Mouse (Mus musculus): ENCODE results near the gene Pheta2.
"Not testable (repeated sequence)": the region's sequence is repeated elsewhere in the genome, so short reads cannot be mapped to it uniquely, and the experiment has no call there.

The Pheta2 gene

GRCm38 (mm10) chr15:82343368-82344287 is 4.9 kb downstream of the Pheta2 start:
- DNase-seq = no peak

- DNase-seq = no peak
These were observed 6.2 kb downstream of the Pheta2 start for GRCm38 (mm10) chr15:82344971-82345370.

GRCm38 (mm10) chr15:82345820-82346470 is 7.2 kb downstream of the Pheta2 start:
- peak; percentile 97 to 99 for DNase-seq

- no peak for DNase-seq
These were observed 8.0 kb downstream of the Pheta2 start for GRCm38 (mm10) chr15:82346580-82347302.

- no peak for DNase-seq
These were observed 8.5 kb downstream of the Pheta2 start for GRCm38 (mm10) chr15:82347303-82347676.

GRCm38 (mm10) chr15:82347852-82348251 is 9.1 kb downstream of the Pheta2 start:
- DNase-seq = no peak

- DNase-seq = no peak
These were observed 9.7 kb downstream of the Pheta2 start for GRCm38 (mm10) chr15:82348258-82348998.

- no peak for DNase-seq
These were observed 10.2 kb downstream of the Pheta2 start for GRCm38 (mm10) chr15:82348999-82349341.

GRCm38 (mm10) chr15:82350349-82350748 is 11.6 kb downstream of the Pheta2 start:
- no peak for DNase-seq

- no peak for DNase-seq
These were observed 12.7 kb downstream of the Pheta2 start for GRCm38 (mm10) chr15:82351480-82351879.

- no peak for DNase-seq
These were observed 14.5 kb downstream of the Pheta2 start for GRCm38 (mm10) chr15:82353078-82353744.

- no peak for DNase-seq
These were observed 15.0 kb downstream of the Pheta2 start for GRCm38 (mm10) chr15:82353745-82354113.

- DNase-seq = peak; percentile 97 to 98
These were observed 15.6 kb downstream of the Pheta2 start, which contains the start of gene Ndufa6 for GRCm38 (mm10) chr15:82354126-82354945. Gene Ndufa6 (minus strand): TSS chr15:82354322.

- no peak for DNase-seq
These were observed 19.9 kb downstream of the Pheta2 start for GRCm38 (mm10) chr15:82358431-82359260.

- DNase-seq = no peak
These were observed 22.8 kb downstream of the Pheta2 start for GRCm38 (mm10) chr15:82361459-82362018.

- DNase-seq = no peak
These were observed 23.5 kb downstream of the Pheta2 start for GRCm38 (mm10) chr15:82362234-82362633.

- not testable (repeated sequence) for DNase-seq
These were observed 25.1 kb downstream of the Pheta2 start for GRCm38 (mm10) chr15:82363801-82364200.

- DNase-seq = not testable (repeated sequence)
These were observed 25.8 kb downstream of the Pheta2 start for GRCm38 (mm10) chr15:82364561-82364960.

- no peak for DNase-seq
These were observed 29.4 kb downstream of the Pheta2 start for GRCm38 (mm10) chr15:82368146-82368545.

GRCm38 (mm10) chr15:82368851-82369250 is 30.1 kb downstream of the Pheta2 start:
- DNase-seq = no peak
